Mouse (Mus musculus) heart, embryonic 12.5 days (tissue): ENCODE data around the gene Zfp46. TPM values are rescaled to one million over a fixed set of nuclear protein-coding genes. Genes with fewer than 3 reads are reported as not detected.

Experiments used
- ATAC-seq: fragments of 200-750 bp; cut with Nextera tagmentation; 2 replicates; pipeline ENCODE4 v1.8.0; 2017; ENCODE audit warnings: moderate TSS enrichment, moderate library complexity; ENCODE audit not compliant: insufficient number of reproducible peaks, low FRiP score
- H3K27ac ChIP-seq: fragments of 300-500 bp; sonication (generic); 2 replicates; pipeline ENCODE4 v1.5.1; 2016; ENCODE audit warnings: mild to moderate bottlenecking, moderate library complexity; ENCODE audit not compliant: poor library complexity, severe bottlenecking
- H3K27me3 ChIP-seq: fragments of 300-500 bp; sonication (generic); replicated peaks from 2 replicates; pipeline ENCODE4 v1.6.1; 2016; ENCODE audit warnings: mild to moderate bottlenecking, moderate library complexity
- H3K36me3 ChIP-seq: fragments of 300-500 bp; sonication (generic); 2 replicates; pipeline ENCODE4 v1.6.1; 2016; ENCODE audit warnings: mild to moderate bottlenecking, moderate library complexity
- H3K4me1 ChIP-seq: fragments of 300-500 bp; sonication (generic); replicated peaks from 2 replicates; pipeline ENCODE4 v1.6.1; 2016; ENCODE audit warnings: mild to moderate bottlenecking
- H3K4me2 ChIP-seq: fragments of 300-500 bp; sonication (generic); 2 replicates; pipeline ENCODE4 v1.6.1; 2016; ENCODE audit warnings: mild to moderate bottlenecking, moderate library complexity
- H3K4me3 ChIP-seq: fragments of 300-500 bp; sonication (generic); 2 replicates; pipeline ENCODE4 v1.5.1; 2016; ENCODE audit warnings: mild to moderate bottlenecking
- H3K9ac ChIP-seq: fragments of 300-500 bp; sonication (generic); 2 replicates; pipeline ENCODE4 v1.6.1; 2016; ENCODE audit warnings: mild to moderate bottlenecking, moderate library complexity
- H3K9me3 ChIP-seq: fragments of 300-500 bp; sonication (generic); replicated peaks from 2 replicates; pipeline ENCODE4 v1.6.1; 2016; ENCODE audit warnings: mild to moderate bottlenecking, moderate library complexity
- WGBS: fragments of 180-500 bp; shearing (Covaris S2); methylation state at CpG from one replicate; pipeline ENCODE4 v1.1.7; 2016; 5-methylcytosine and 5-hydroxymethylcytosine counted together
- polyA plus RNA-seq: library from polyadenylated mRNA; unstranded; fragments of >200 nt; fragmentation: Nextera tagmentation; extraction: Ambion mirVana; gene quantifications from 2 replicates; pipeline ENCODE4 v1.2.1, GENCODE M21; 2016

Gene Zfp46
- 24.7 and 24.9 TPM in 2 replicates for polyA plus RNA-seq

GRCm38 (mm10) chr4:136284455-136284854 is at the start of gene Zfp46:
Gene Zfp46 (plus strand): TSS chr4:136284683.
- Histone ChIP-seq H3K27ac (peak within 1 kb of the TSS; percentile 97), H3K36me3 (peaks cover 25% of the 10 kb centered on the region), H3K4me2 (peak within 1 kb of the TSS; percentile 86), H3K9me3 (peaks cover 14% of the 10 kb centered on the region), H3K4me1 (peaks cover 39% of the 10 kb centered on the region), H3K27me3 (peaks cover 5% of the 10 kb centered on the region; the same call in 1 of the 2 replicates), H3K9ac (peak within 1 kb of the TSS; percentile 78), H3K4me3 (peak within 1 kb of the TSS; percentile 68)
- no peak for ATAC-seq
- WGBS, result 21% methylated on average over 5 of the region's 5 CpGs

- no peak for ATAC-seq
- 0 out of 2 replicates have a peak, but pooled peaks cover 3% of the 10 kb centered on the region for H3K9me3 ChIP-seq
- H3K27ac ChIP-seq, result no peak overlapping the region
- peaks cover 4% of the 10 kb centered on the region; the same call in 1 of the 2 replicates for H3K36me3 ChIP-seq
- 24% methylated on average over 13 of the region's 13 CpGs for WGBS
- H3K4me2 ChIP-seq, result peak overlapping the region; percentile 27
- H3K4me3 ChIP-seq, result peak overlapping the region; percentile 5; the same call in 1 of the 2 replicates
- H3K4me1 ChIP-seq, result peaks cover 9% of the 10 kb centered on the region
- peaks cover 69% of the 10 kb centered on the region for H3K27me3 ChIP-seq
- H3K9ac ChIP-seq, result no peak overlapping the region
These were observed 45.8 kb upstream of the Zfp46 start for GRCm38 (mm10) chr4:136238669-136239068.

GRCm38 (mm10) chr4:136239111-136239510 is 45.4 kb upstream of the Zfp46 start:
- Histone ChIP-seq H3K4me1 (peaks cover 9% of the 10 kb centered on the region), H3K27me3 (peaks cover 72% of the 10 kb centered on the region), H3K4me3 (no peak overlapping the region), H3K9me3 (0 out of 2 replicates have a peak, but pooled peaks cover 3% of the 10 kb centered on the region), H3K27ac (no peak overlapping the region), H3K9ac (no peak overlapping the region), H3K36me3 (peaks cover 4% of the 10 kb centered on the region; the same call in 1 of the 2 replicates), H3K4me2 (no peak overlapping the region)
- 58% methylated on average over 9 of the region's 9 CpGs for WGBS
- ATAC-seq, result no peak

- H3K36me3 ChIP-seq, result peaks cover 4% of the 10 kb centered on the region; the same call in 1 of the 2 replicates
- 18% methylated on average over 8 of the region's 8 CpGs for WGBS
- ATAC-seq, result 0 out of 2 replicates have a peak, but pooled peaks have one; percentile 34
These were observed 44.9 kb upstream of the Zfp46 start for GRCm38 (mm10) chr4:136239622-136240021.

GRCm38 (mm10) chr4:136240123-136240522 is 44.4 kb upstream of the Zfp46 start:
- no peak overlapping the region for H3K9ac ChIP-seq
- H3K27me3 ChIP-seq, result peaks cover 76% of the 10 kb centered on the region
- peaks cover 15% of the 10 kb centered on the region for H3K4me1 ChIP-seq
- H3K27ac ChIP-seq, result no peak overlapping the region
- H3K36me3 ChIP-seq, result peaks cover 4% of the 10 kb centered on the region; the same call in 1 of the 2 replicates
- H3K4me3 ChIP-seq, result no peak overlapping the region
- 0 out of 2 replicates have a peak, but pooled peaks cover 3% of the 10 kb centered on the region for H3K9me3 ChIP-seq
- H3K4me2 ChIP-seq, result no peak overlapping the region
- 58% methylated on average over 14 of the region's 14 CpGs for WGBS
- no peak for ATAC-seq

More at GRCm38 (mm10) chr4:136239622-136240021, 44.9 kb upstream of the Zfp46 start:
- no peak overlapping the region for H3K9ac ChIP-seq
- H3K4me2 ChIP-seq, result no peak overlapping the region
- H3K9me3 ChIP-seq, result 0 out of 2 replicates have a peak, but pooled peaks cover 3% of the 10 kb centered on the region
- peaks cover 71% of the 10 kb centered on the region for H3K27me3 ChIP-seq
- no peak overlapping the region for H3K4me3 ChIP-seq
- no peak overlapping the region for H3K27ac ChIP-seq
- H3K4me1 ChIP-seq, result peaks cover 10% of the 10 kb centered on the region

GRCm38 (mm10) chr4:136240955-136241354 is 43.5 kb upstream of the Zfp46 start:
- peaks cover 80% of the 10 kb centered on the region for H3K27me3 ChIP-seq
- WGBS, result 59% methylated on average over 8 of the region's 8 CpGs

GRCm38 (mm10) chr4:136242065-136242703 is 42.3 kb upstream of the Zfp46 start:
- no peak for ATAC-seq
- H3K4me2 ChIP-seq, result no peak overlapping the region
- H3K9me3 ChIP-seq, result no peaks in the 10 kb centered on the region
- no peak overlapping the region for H3K4me3 ChIP-seq
- peaks cover 30% of the 10 kb centered on the region for H3K4me1 ChIP-seq
- H3K9ac ChIP-seq, result no peak overlapping the region
- H3K27me3 ChIP-seq, result peaks cover 74% of the 10 kb centered on the region
- H3K27ac ChIP-seq, result no peak overlapping the region
- no peaks in the 10 kb centered on the region for H3K36me3 ChIP-seq
- WGBS, result 45% methylated on average over 8 of the region's 8 CpGs

More at GRCm38 (mm10) chr4:136240955-136241354, 43.5 kb upstream of the Zfp46 start:
- Histone ChIP-seq H3K4me2 (no peak overlapping the region), H3K9me3 (0 out of 2 replicates have a peak, but pooled peaks cover under 1% of the 10 kb centered on the region), H3K4me1 (peaks cover 21% of the 10 kb centered on the region), H3K36me3 (peaks cover 2% of the 10 kb centered on the region; the same call in 1 of the 2 replicates), H3K27ac (no peak overlapping the region), H3K4me3 (no peak overlapping the region), H3K9ac (no peak overlapping the region)
- ATAC-seq, result no peak

GRCm38 (mm10) chr4:136242728-136243127 is 41.8 kb upstream of the Zfp46 start:
- H3K27ac ChIP-seq, result no peak overlapping the region
- no peak overlapping the region for H3K9ac ChIP-seq
- H3K36me3 ChIP-seq, result no peaks in the 10 kb centered on the region
- no peak overlapping the region for H3K4me2 ChIP-seq
- ATAC-seq, result no peak
- no peak overlapping the region for H3K4me3 ChIP-seq
- 72% methylated on average over 7 of the region's 7 CpGs for WGBS
- peaks cover 30% of the 10 kb centered on the region for H3K4me1 ChIP-seq
- peaks cover 72% of the 10 kb centered on the region for H3K27me3 ChIP-seq
- H3K9me3 ChIP-seq, result no peaks in the 10 kb centered on the region

GRCm38 (mm10) chr4:136244208-136244607 is 40.3 kb upstream of the Zfp46 start:
- Histone ChIP-seq H3K9ac (no peak overlapping the region), H3K4me1 (peaks cover 28% of the 10 kb centered on the region), H3K4me3 (no peak overlapping the region), H3K27ac (no peak overlapping the region), H3K27me3 (peaks cover 72% of the 10 kb centered on the region), H3K9me3 (no peaks in the 10 kb centered on the region), H3K4me2 (no peak overlapping the region), H3K36me3 (no peaks in the 10 kb centered on the region)
- WGBS, result 49% methylated on average over 7 of the region's 7 CpGs
- no peak for ATAC-seq

- Histone ChIP-seq H3K27ac (no peak overlapping the region), H3K9me3 (no peaks in the 10 kb centered on the region), H3K4me1 (peaks cover 37% of the 10 kb centered on the region), H3K9ac (no peak overlapping the region), H3K27me3 (peaks cover 72% of the 10 kb centered on the region), H3K4me2 (0 out of 2 replicates have a peak overlapping the region, but pooled peaks have one; percentile 81), H3K4me3 (no peak overlapping the region), H3K36me3 (no peaks in the 10 kb centered on the region)
- WGBS, result 39% methylated on average over 5 of the region's 5 CpGs
- no peak for ATAC-seq
These were observed 38.8 kb upstream of the Zfp46 start for GRCm38 (mm10) chr4:136245681-136246080.

- Histone ChIP-seq H3K4me2 (peak overlapping the region; percentile 81), H3K9ac (peak overlapping the region; percentile 74; the same call in 1 of the 2 replicates), H3K36me3 (no peaks in the 10 kb centered on the region), H3K4me3 (peak overlapping the region; percentile 65), H3K27me3 (peaks cover 63% of the 10 kb centered on the region), H3K4me1 (peaks cover 37% of the 10 kb centered on the region), H3K9me3 (no peaks in the 10 kb centered on the region), H3K27ac (peak overlapping the region; percentile 70)
- peak; percentile 40; the same call in 1 of the 2 replicates for ATAC-seq
- 2% methylated on average over 12 of the region's 12 CpGs for WGBS
These were observed 37.9 kb upstream of the Zfp46 start for GRCm38 (mm10) chr4:136246568-136246969.
